Mouse (Mus musculus) left cerebral cortex, adult 11 months (tissue): ENCODE data around the gene Psmc2.

Experiments used
- DNase-seq: peaks from one replicate; pipeline ENCODE4 v3.0.0; 2022; ENCODE audit warnings: low spot score

Psmc2 gene

GRCm38 (mm10) chr5:21785053-21785452, at the start of gene Psmc2, which contains the start of gene Dnajc2:
Gene Psmc2, plus strand, starts transcription at chr5:21785283.
Gene Dnajc2, minus strand, starts transcription at chr5:21785251.
- DNase-seq, result peak; percentile 85

GRCm38 (mm10) chr5:21735584-21735983, 49.5 kb upstream of the Psmc2 start:
- peak; percentile 38 for DNase-seq

GRCm38 (mm10) chr5:21736046-21736445, 49.0 kb upstream of the Psmc2 start:
- DNase-seq, result no peak

- DNase-seq, result peak; percentile 91
These were observed 48.0 kb upstream of the Psmc2 start, which contains the start of gene Pmpcb for GRCm38 (mm10) chr5:21736956-21737585. Gene Pmpcb, plus strand, starts transcription at chr5:21737141.

GRCm38 (mm10) chr5:21737620-21738019, 47.5 kb upstream of the Psmc2 start:
- DNase-seq, result no peak

- DNase-seq, result no peak
These were observed 46.0 kb upstream of the Psmc2 start for GRCm38 (mm10) chr5:21739120-21739519.

- DNase-seq, result no peak
These were observed 45.2 kb upstream of the Psmc2 start for GRCm38 (mm10) chr5:21739881-21740280.

- no peak for DNase-seq
These were observed 41.5 kb upstream of the Psmc2 start for GRCm38 (mm10) chr5:21743606-21744005.

- no peak for DNase-seq
These were observed 40.4 kb upstream of the Psmc2 start for GRCm38 (mm10) chr5:21744651-21745050.

GRCm38 (mm10) chr5:21745966-21746365, 39.1 kb upstream of the Psmc2 start:
- no peak for DNase-seq

- DNase-seq, result no peak
These were observed 16.6 kb upstream of the Psmc2 start for GRCm38 (mm10) chr5:21768506-21768905.

GRCm38 (mm10) chr5:21769841-21770240, 15.2 kb upstream of the Psmc2 start:
- no peak for DNase-seq

- DNase-seq, result no peak
These were observed 8.6 kb upstream of the Psmc2 start for GRCm38 (mm10) chr5:21776491-21776890.

GRCm38 (mm10) chr5:21784161-21785052, 676 bp upstream of the Psmc2 start:
- DNase-seq, result no peak

- no peak for DNase-seq
These were observed 693 bp downstream of the Psmc2 start for GRCm38 (mm10) chr5:21785776-21786175.

- peak; percentile 84 for DNase-seq
These were observed 1.4 kb downstream of the Psmc2 start for GRCm38 (mm10) chr5:21786258-21787185.

GRCm38 (mm10) chr5:21787186-21788105, 2.4 kb downstream of the Psmc2 start:
- DNase-seq, result no peak

- no peak for DNase-seq
These were observed 4.0 kb downstream of the Psmc2 start for GRCm38 (mm10) chr5:21789061-21789460.

- no peak for DNase-seq
These were observed 7.1 kb downstream of the Psmc2 start for GRCm38 (mm10) chr5:21792166-21792565.

- no peak for DNase-seq
These were observed 17.8 kb downstream of the Psmc2 start for GRCm38 (mm10) chr5:21802907-21803306.

- no peak for DNase-seq
These were observed 18.7 kb downstream of the Psmc2 start for GRCm38 (mm10) chr5:21803691-21804188.
